Mouse (Mus musculus) kidney, adult 2 months (tissue): ENCODE measurements around the gene Cdc42ep4.

Source experiments
- CTCF ChIP-seq: fragments of 200-500 bp; conservative IDR thresholded peaks from 2 replicates; pipeline ENCODE4 v1.5.1; 2011; ENCODE audit warnings: low read depth, mild to moderate bottlenecking, control low read depth, low read length, moderate library complexity, mixed read lengths; ENCODE audit not compliant: insufficient read depth, insufficient read length
- POLR2A ChIP-seq: fragments of 200-500 bp; IDR thresholded peaks from one replicate; pipeline ENCODE4 v1.6.1; 2011; ENCODE audit warnings: low read depth, low read length, control low read depth

DNA sequence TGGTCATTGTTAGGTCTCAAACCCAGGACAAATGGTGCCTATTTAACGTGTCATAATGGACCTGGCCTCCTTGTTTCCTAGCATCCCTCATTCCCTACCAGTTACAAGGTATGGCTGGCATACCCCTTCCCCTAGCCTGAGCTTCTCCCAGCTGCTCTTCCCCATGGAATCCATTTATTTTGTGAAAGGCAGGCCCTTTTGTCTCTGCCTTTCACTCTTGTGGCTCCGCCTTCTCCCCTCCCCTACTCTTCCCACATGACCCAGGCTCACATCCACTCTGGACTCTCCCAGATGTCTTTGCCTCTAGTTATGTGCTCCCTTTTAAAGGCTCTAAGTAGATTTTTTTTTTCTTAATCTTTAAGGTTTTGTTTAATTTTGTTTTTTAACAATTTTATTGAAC, 64.7 kb downstream of the Cdc42ep4 start:
- TF ChIP-seq CTCF: no peak
- TF ChIP-seq POLR2A: no peak
